Mouse (Mus musculus): ENCODE data around the gene Cacna2d4. TPM values are rescaled to one million over a fixed set of nuclear protein-coding genes. Genes with fewer than 3 reads are reported as not detected.
"Not testable (repeated sequence)": the region's sequence is repeated elsewhere in the genome, so short reads cannot be mapped to it uniquely, and the experiment has no call there.

Gene Cacna2d4
- polyA plus RNA-seq, 1 experiment from 2014 or later, result 0.15 TPM

DNA sequence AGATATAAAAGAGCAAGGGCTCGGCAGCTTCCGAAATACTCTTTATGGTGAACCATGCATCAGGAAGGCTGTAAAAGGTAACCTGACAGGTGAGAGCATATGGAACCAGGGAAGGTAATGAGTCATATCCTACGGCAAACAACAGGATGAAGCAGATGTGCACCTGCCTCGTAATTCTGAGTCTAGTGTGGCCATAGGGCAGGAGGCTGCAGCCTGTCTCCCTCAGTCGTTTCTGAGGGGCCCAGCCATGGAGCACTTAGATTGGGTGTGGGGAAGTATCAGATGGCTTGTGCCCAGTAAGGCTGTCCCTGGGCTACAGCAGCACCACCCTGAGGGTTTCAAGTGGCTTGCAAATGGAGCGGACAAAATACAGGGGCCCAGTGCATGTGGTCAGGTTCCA is 116.2 kb downstream of the Cacna2d4 start:
- Histone ChIP-seq H3K4me2 (replicated peaks) (no peak overlapping the region), H3K27ac (replicated peaks) (no peak overlapping the region), H3K9me3 (no peaks in the 10 kb centered on the region), H3K27me3 (no peaks in the 10 kb centered on the region), H3K4me3 (no peak overlapping the region), H3K9ac (replicated peaks) (no peak overlapping the region), H3K4me1 (no peaks in the 10 kb centered on the region), H3K36me3 (peaks cover 41% of the 10 kb centered on the region)
- WGBS, result 88% methylated on average over 6 of the region's 6 CpGs
- no peak for ATAC-seq (ENCODE audit: low FRiP score, low read depth)

DNA sequence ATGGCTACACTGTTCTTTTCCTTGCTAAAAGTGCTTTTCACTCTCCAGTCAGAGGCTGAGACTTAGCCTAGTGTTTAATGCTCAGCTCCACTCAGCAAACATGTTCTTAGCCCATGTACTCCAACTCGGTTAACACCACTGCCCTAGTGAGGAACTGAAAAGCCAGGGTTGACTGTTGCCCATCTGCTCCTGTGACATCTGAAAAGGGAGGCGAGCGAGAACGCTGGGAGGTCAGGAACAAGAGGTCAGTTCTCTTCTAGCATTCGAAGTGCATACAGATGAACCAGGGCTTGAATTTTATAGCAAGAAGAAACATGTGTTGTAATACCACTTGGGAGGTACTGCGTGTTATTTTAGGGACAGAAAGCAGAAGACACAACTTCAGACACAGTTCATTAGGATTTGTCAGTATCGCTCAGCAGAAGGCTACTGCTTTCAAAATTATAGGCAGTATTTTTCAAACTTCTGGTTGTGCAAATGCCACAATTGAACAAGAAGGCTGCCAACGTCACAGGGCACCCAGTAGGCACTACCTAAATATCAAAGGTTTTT is 121.8 kb downstream of the Cacna2d4 start:
- H3K4me3 ChIP-seq, result no peak overlapping the region
- peaks cover 91% of the 10 kb centered on the region for H3K36me3 ChIP-seq
- H3K27me3 ChIP-seq, result no peaks in the 10 kb centered on the region
- H3K9ac ChIP-seq (replicated peaks), result no peak overlapping the region
- no peaks in the 10 kb centered on the region for H3K9me3 ChIP-seq
- H3K4me2 ChIP-seq (replicated peaks), result no peak overlapping the region
- 88% methylated on average over 8 of the region's 8 CpGs for WGBS
- H3K27ac ChIP-seq (replicated peaks), result no peak overlapping the region
- no peaks in the 10 kb centered on the region for H3K4me1 ChIP-seq
- no peak for ATAC-seq (ENCODE audit: low FRiP score, low read depth)

DNA sequence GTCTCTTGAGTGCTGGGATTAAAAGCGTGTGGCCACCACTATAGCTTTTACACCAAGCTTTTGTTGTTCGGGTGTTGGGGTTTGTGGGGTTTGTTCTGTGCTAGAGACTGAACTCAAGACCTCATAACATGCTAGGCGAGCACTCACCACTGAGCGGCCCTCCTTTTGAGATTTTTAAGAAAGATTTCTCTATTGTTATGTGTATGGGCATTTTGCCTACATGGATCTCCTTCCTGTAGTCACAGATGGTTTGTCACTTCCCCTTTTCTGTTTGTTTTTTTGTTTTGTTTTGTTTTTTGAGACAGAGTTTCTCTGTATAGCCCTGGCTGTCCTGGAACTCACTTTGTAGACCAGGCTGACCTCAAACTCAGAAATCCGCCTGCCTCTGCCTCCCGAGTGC is 123.9 kb downstream of the Cacna2d4 start:
- WGBS, result 86% methylated on average over 6 of the region's 6 CpGs
- H3K36me3 ChIP-seq, result peaks cover 75% of the 10 kb centered on the region

DNA sequence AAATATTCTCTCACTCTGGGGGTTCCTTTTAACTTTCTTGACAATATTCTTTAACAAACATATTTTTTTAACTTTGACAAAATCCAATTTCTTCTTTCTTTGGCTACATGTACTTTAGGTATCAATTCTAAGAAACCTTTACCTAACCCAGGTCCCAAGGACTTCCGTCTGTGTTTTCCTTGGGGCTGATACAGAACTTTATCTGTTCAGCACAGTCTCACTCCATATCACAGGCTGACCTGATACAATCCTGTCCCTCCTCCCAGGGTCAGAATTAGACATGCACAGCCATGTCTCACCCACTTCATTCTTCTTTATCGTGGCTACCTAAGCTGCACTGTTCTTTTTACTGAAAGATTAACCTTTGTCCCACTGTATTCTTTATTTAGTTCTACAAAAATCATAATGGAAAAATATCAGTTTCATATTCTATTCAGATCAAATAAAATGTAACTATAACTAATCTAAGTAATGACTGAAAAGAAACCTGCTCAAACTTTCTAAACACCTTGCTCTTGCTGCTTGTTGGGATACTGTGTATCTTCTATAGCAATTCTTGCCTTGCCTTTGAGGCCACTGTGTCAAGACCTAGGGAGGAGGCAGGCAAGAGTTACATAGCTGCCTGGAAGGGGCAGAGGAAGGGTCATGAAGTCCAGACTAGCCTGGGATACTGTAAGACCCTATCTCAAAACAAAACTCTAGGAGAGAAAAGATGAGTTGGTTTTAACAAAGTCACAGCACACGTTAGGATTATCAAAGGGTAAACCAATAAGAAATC is 124.8 kb downstream of the Cacna2d4 start:
- H3K4me3 ChIP-seq, result no peak overlapping the region
- no peak overlapping the region for H3K27ac ChIP-seq (replicated peaks)
- ATAC-seq (ENCODE audit: low FRiP score, low read depth), result no peak
- H3K4me2 ChIP-seq (replicated peaks), result no peak overlapping the region
- peaks cover 75% of the 10 kb centered on the region for H3K36me3 ChIP-seq
- 89% methylated on average over 3 of the region's 3 CpGs for WGBS
- H3K27me3 ChIP-seq, result no peaks in the 10 kb centered on the region
- no peaks in the 10 kb centered on the region for H3K4me1 ChIP-seq
- H3K9me3 ChIP-seq, result no peaks in the 10 kb centered on the region
- H3K9ac ChIP-seq (replicated peaks), result no peak overlapping the region

More for the DNA sequence above, 123.9 kb downstream of the Cacna2d4 start:
- H3K27ac ChIP-seq (replicated peaks); H3K9me3 ChIP-seq; H3K27me3 ChIP-seq; ATAC-seq (ENCODE audit: low FRiP score, low read depth); H3K4me3 ChIP-seq; H3K4me1 ChIP-seq; H3K9ac ChIP-seq (replicated peaks); H3K4me2 ChIP-seq (replicated peaks): not testable (repeated sequence)

DNA sequence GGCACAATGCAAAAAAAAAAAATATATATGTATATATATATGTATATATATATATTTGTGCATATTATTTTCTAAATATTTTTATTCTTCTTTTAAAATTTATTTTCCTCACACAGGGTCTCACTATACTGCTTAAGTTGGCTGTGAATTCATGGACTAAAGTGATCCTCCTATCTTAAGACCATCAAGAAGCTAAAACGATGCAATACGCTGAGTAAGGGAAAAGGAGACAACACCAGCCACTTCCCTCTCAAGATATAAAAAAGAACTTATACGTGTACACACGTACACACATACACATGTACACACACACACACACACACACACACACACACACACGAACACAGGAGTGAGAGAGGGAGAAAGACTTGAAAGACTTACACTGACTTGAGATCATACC is 127.3 kb downstream of the Cacna2d4 start:
- H3K4me1 ChIP-seq, result no peaks in the 10 kb centered on the region
- H3K27ac ChIP-seq (replicated peaks), result no peak overlapping the region
- H3K36me3 ChIP-seq, result peaks cover 71% of the 10 kb centered on the region
- no peaks in the 10 kb centered on the region for H3K27me3 ChIP-seq
- ATAC-seq (ENCODE audit: low FRiP score, low read depth), result no peak
- no peaks in the 10 kb centered on the region for H3K9me3 ChIP-seq
- WGBS, result 91% methylated on average over 5 of the region's 5 CpGs
- H3K4me2 ChIP-seq (replicated peaks), result no peak overlapping the region
- H3K4me3 ChIP-seq, result no peak overlapping the region
- H3K9ac ChIP-seq (replicated peaks), result no peak overlapping the region

DNA sequence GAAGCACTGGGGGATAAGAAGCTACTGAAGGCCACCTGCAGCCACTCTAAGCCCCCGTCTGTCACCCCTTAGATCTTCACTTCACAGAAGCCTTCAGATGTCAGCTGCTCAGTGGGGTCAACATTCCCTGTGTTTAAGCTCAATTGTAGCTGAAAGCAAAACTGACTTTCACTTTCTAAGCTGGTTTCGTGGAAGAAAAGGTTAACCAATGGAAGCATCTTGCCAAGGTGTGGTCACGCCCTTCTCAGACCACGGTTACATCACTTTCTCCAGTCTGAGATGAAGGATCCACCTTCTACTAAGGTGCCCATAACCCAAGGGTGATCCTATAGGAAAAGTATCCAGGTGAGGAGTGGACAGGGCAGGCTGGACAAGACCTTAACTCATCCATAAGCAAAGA is 130.5 kb downstream of the Cacna2d4 start:
- not testable (repeated sequence) for H3K4me2 ChIP-seq (replicated peaks); H3K4me3 ChIP-seq; H3K27me3 ChIP-seq; H3K9ac ChIP-seq (replicated peaks); ATAC-seq (ENCODE audit: low FRiP score, low read depth); H3K27ac ChIP-seq (replicated peaks); H3K4me1 ChIP-seq; H3K9me3 ChIP-seq
- WGBS, result 86% methylated on average over 4 of the region's 4 CpGs
- peaks cover 42% of the 10 kb centered on the region for H3K36me3 ChIP-seq

DNA sequence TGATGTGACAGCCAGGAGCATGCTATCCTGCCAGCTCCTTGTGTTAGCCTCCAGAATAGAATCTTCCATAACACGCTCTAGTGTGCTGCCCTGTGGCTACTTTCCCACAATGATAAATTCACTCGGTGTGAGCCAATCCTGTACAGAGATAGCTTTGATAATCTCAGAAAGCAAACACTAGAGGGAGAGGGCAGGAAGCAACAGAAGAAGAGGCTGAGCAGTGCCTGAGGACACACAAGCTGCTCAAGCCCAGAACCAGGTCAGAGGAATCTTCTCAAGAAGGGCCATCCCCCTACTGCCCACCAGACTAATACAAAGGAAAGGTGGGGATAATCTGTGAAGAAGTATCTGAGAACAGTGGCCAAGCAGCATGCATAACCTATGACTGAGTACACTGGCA is 131.1 kb downstream of the Cacna2d4 start:
- no peaks in the 10 kb centered on the region for H3K9me3 ChIP-seq
- H3K27ac ChIP-seq (replicated peaks), result no peak overlapping the region
- peaks cover 40% of the 10 kb centered on the region for H3K36me3 ChIP-seq
- 93% methylated on average over 2 of the region's 2 CpGs for WGBS
- H3K4me2 ChIP-seq (replicated peaks), result no peak overlapping the region
- H3K4me1 ChIP-seq, result no peaks in the 10 kb centered on the region
- no peak overlapping the region for H3K4me3 ChIP-seq
- ATAC-seq (ENCODE audit: low FRiP score, low read depth), result no peak
- H3K9ac ChIP-seq (replicated peaks), result no peak overlapping the region
- no peaks in the 10 kb centered on the region for H3K27me3 ChIP-seq

DNA sequence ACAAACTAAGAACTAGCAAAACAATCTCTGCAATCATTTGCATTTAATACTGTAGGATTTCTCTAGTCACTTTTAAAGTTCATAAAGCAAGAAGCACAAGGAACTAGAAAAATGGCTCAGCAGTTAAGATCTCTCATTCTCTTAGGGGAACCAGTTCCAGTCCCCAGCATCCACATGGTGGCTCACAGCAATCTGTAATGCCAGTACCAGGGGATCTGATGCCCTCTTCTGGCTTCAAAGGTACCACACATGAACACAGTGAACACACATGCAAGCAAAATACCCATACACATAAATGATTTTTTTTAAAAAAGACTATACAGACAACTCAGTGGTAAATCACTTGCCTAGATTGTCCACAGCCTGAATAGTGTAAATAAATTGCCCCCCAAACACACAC is 135.3 kb downstream of the Cacna2d4 start:
- no peaks in the 10 kb centered on the region for H3K27me3 ChIP-seq
- H3K4me1 ChIP-seq, result no peaks in the 10 kb centered on the region
- no peak overlapping the region for H3K9ac ChIP-seq (replicated peaks)
- H3K36me3 ChIP-seq, result peaks cover 13% of the 10 kb centered on the region; the same call in 1 of the 2 replicates
- H3K27ac ChIP-seq (replicated peaks), result no peak overlapping the region
- H3K4me2 ChIP-seq (replicated peaks), result no peak overlapping the region
- no peak for ATAC-seq (ENCODE audit: low FRiP score, low read depth)
- no peak overlapping the region for H3K4me3 ChIP-seq
- H3K9me3 ChIP-seq, result no peaks in the 10 kb centered on the region

DNA sequence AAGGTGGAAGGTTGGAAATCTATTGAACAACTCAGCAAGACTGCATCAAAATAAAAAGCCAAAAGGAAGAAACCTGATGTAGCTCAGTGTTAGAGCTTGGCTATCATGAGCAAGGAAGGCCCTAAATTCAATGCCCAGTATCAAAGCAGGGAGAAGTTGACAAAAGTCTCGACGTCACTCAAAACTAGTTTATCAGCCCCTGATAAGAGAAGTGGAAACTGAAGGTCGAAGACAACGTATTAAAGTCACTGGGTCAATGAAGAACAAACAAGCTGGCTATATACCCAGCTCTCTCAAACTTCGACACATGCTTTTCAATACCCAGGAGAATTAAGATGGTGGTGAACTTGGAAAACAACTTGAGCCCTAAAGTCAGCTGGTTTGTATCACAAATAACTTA is 135.9 kb downstream of the Cacna2d4 start:
- H3K27me3 ChIP-seq, result no peaks in the 10 kb centered on the region
- 90% methylated on average over 5 of the region's 5 CpGs for WGBS
- ATAC-seq (ENCODE audit: low FRiP score, low read depth), result no peak
- no peaks in the 10 kb centered on the region for H3K9me3 ChIP-seq
- H3K4me3 ChIP-seq, result no peak overlapping the region
- no peaks in the 10 kb centered on the region for H3K4me1 ChIP-seq
- no peak overlapping the region for H3K27ac ChIP-seq (replicated peaks)
- H3K36me3 ChIP-seq, result peaks cover 11% of the 10 kb centered on the region; the same call in 1 of the 2 replicates
- no peak overlapping the region for H3K9ac ChIP-seq (replicated peaks)
- H3K4me2 ChIP-seq (replicated peaks), result no peak overlapping the region

DNA sequence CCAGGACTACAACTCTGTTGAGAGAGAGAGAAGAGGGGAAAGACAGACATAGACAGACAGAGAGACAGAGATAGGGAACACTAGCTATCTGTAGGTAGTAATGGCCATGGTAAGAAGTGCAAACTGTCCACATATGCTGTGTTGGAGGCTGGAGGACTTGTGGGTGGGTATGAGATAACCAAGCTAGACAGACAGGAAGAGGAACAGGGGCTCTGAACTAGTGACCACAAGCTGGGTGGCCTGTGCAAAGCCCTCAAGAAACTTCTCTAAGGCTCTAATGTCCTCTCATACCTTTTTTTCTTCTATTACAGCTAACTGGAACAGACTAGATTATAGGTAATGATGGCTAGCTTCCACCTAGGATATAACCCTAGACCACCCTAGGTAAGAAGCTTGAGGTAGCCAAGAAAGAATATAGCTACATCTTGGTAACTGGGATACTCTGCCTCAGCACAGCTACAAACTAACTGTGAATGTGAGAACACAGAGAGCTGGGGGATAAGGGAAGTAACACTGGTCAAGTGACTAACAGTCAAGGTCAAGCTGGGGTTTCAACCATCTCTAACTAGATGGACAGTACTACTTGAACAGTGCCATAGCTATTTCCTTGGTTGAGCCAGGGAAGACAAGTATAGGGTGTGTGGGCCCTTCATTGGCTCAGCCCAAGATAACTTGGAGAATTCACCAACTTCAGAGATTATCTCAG is 136.8 kb downstream of the Cacna2d4 start:
- H3K27me3 ChIP-seq, result no peaks in the 10 kb centered on the region
- no peak for ATAC-seq (ENCODE audit: low FRiP score, low read depth)

DNA sequence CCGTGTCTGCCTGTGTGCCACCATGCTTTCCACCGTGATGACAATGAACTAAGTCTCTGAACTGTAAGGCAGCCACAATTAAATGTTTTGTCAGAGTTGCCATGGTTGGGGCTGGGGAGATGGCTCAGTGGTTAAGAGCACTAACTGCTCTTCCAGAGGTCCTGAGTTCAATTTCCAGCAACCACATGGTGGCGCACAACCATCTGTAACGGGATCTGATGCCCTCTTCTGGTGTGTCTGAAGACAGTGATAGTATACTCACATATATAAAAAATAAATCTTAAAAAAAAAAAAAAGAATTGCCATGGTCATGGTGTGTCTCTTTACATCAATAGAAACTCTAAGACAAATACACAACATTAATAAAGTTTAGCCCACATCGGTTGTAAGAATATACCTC is 138.7 kb downstream of the Cacna2d4 start:
- H3K27ac ChIP-seq (replicated peaks), result no peak overlapping the region
- H3K9ac ChIP-seq (replicated peaks), result no peak overlapping the region
- H3K4me2 ChIP-seq (replicated peaks), result no peak overlapping the region
- 79% methylated on average over 5 of the region's 5 CpGs for WGBS
- ATAC-seq (ENCODE audit: low FRiP score, low read depth), result no peak
- no peaks in the 10 kb centered on the region for H3K36me3 ChIP-seq
- no peaks in the 10 kb centered on the region for H3K9me3 ChIP-seq
- no peaks in the 10 kb centered on the region for H3K27me3 ChIP-seq
- no peak overlapping the region for H3K4me3 ChIP-seq
- H3K4me1 ChIP-seq, result no peaks in the 10 kb centered on the region

More for the DNA sequence above, 136.8 kb downstream of the Cacna2d4 start:
- Histone ChIP-seq H3K36me3 (peaks cover 5% of the 10 kb centered on the region; the same call in 1 of the 2 replicates), H3K4me3 (no peak overlapping the region), H3K9me3 (no peaks in the 10 kb centered on the region), H3K4me1 (no peaks in the 10 kb centered on the region), H3K27ac (replicated peaks) (no peak overlapping the region), H3K9ac (replicated peaks) (no peak overlapping the region), H3K4me2 (replicated peaks) (no peak overlapping the region)

DNA sequence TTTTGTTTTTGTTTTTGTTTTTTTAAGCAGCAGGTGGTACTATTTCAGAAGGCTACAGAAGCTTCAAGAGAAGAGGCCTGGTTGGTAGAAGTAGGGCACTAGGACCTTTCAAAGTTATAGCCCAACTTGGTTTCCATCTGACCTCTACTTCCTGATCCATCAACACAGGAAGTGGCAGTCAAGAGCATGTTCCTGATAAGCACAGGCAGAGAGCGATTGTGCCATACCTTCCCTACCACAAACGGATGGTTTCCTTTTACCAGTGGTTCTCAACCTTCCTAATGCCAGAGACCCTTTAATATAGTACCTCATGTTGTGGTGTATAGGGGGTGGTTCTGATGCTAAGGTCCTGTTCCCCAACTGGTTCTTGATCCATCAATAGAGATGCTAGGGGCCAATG is 141.3 kb downstream of the Cacna2d4 start:
- WGBS, result 79% methylated on average over 2 of the region's 2 CpGs
- Histone ChIP-seq H3K9ac (replicated peaks) (no peak overlapping the region), H3K27me3 (no peaks in the 10 kb centered on the region), H3K4me3 (no peak overlapping the region), H3K4me1 (no peaks in the 10 kb centered on the region), H3K27ac (replicated peaks) (no peak overlapping the region), H3K4me2 (replicated peaks) (no peak overlapping the region), H3K9me3 (no peaks in the 10 kb centered on the region), H3K36me3 (no peaks in the 10 kb centered on the region)
- ATAC-seq (ENCODE audit: low FRiP score, low read depth), result no peak
